Mouse (Mus musculus) MEL (cell line): ENCODE measurements at regions not wholly inside any gene's neighbourhood (a gene's known extent, or its start where the extent isn't known, plus 50 kb on each side); places are given as distances from the start of the nearest gene placed in this dataset.

Source experiments
- DNase-seq: peaks from one replicate; pipeline ENCODE4 v3.0.0; 2011; ENCODE audit warnings: low read depth, low spot score
- H3K27ac ChIP-seq: 2 replicates; pipeline ENCODE4 v1.5.1; 2012; ENCODE audit warnings: low read depth, mild to moderate bottlenecking, control low read depth, low read length, moderate library complexity; ENCODE audit not compliant: control insufficient read depth
- H3K27me3 ChIP-seq, 2 experiments: fragments of 150-350 bp in 1 of 2; sonication (generic) in 1 of 2; 2 replicates each; pipeline ENCODE4 v1.6.1; 2012; ENCODE audit warnings: low read length in 2 of 2, mild to moderate bottlenecking in 2 of 2, improper control_type of control experiment in 1 of 2, moderate library complexity in 1 of 2; ENCODE audit not compliant: insufficient read depth in 2 of 2, control insufficient read depth in 1 of 2
- H3K36me3 ChIP-seq, 2 experiments: 2 replicates each; pipeline ENCODE4 v1.6.1; 2012 to 2014; ENCODE audit warnings: low read length in 2 of 2, improper control_type of control experiment in 1 of 2, inconsistent platforms in 1 of 2, mild to moderate bottlenecking in 1 of 2; ENCODE audit not compliant: insufficient read depth in 2 of 2, control insufficient read depth in 1 of 2
- H3K4me1 ChIP-seq, 2 experiments: fragments of 150-350 bp in 1 of 2; sonication (generic) in 1 of 2; 2 replicates each; pipeline ENCODE4 v1.6.1; 2012; ENCODE audit warnings: low read length in 2 of 2, improper control_type of control experiment in 1 of 2, mild to moderate bottlenecking in 1 of 2; ENCODE audit not compliant: insufficient read depth in 2 of 2, control insufficient read depth in 1 of 2
- H3K4me3 ChIP-seq, 2 experiments: fragments of 150-350 bp in 1 of 2; sonication (generic) in 1 of 2; 2 replicates each; pipeline ENCODE4 v1.5.1; 2012; ENCODE audit warnings: low read depth in 2 of 2, low read length in 2 of 2, mild to moderate bottlenecking in 2 of 2, moderate library complexity in 2 of 2, control low read depth in 1 of 2, improper control_type of control experiment in 1 of 2; ENCODE audit not compliant: control insufficient read depth in 1 of 2, insufficient read depth in 1 of 2
- H3K79me2 ChIP-seq: 2 replicates; pipeline ENCODE4 v1.6.1; 2012; ENCODE audit warnings: mild to moderate bottlenecking, low read length, moderate library complexity; ENCODE audit not compliant: control insufficient read depth, poor library complexity, insufficient read depth
- H3K9ac ChIP-seq: 2 replicates; pipeline ENCODE4 v1.6.1; 2012; ENCODE audit warnings: low read depth, mild to moderate bottlenecking, control low read depth, low read length, moderate library complexity; ENCODE audit not compliant: control insufficient read depth, poor library complexity, severe bottlenecking
- H3K9me3 ChIP-seq: fragments of 150-350 bp; sonication (generic); replicated peaks from 2 replicates; pipeline ENCODE4 v1.6.1; 2012; ENCODE audit warnings: mild to moderate bottlenecking, low read length, improper control_type of control experiment, moderate library complexity; ENCODE audit not compliant: insufficient read depth
- E2F4 ChIP-seq: IDR thresholded peaks from 2 replicates; pipeline ENCODE4 v1.6.1; 2011; ENCODE audit warnings: low read depth, low read length, improper control_type of control experiment, borderline replicate concordance
- EP300 ChIP-seq, 2 experiments: IDR thresholded peaks; 2 replicates each; pipeline ENCODE4 v1.6.1; 2011; ENCODE audit warnings: improper control_type of control experiment in 2 of 2, low read length in 2 of 2, low read depth in 1 of 2, mild to moderate bottlenecking in 1 of 2
- ETS1 ChIP-seq: IDR thresholded peaks from 2 replicates; pipeline ENCODE4 v1.6.1; 2012; ENCODE audit warnings: low read depth, mild to moderate bottlenecking, inconsistent platforms, low read length, improper control_type of control experiment, moderate library complexity
- GATA1 ChIP-seq: IDR thresholded peaks from 2 replicates; pipeline ENCODE4 v1.6.1; 2011; ENCODE audit warnings: low read depth, low read length, improper control_type of control experiment
- JUND ChIP-seq: IDR thresholded peaks from 2 replicates; pipeline ENCODE4 v1.6.1; 2011; ENCODE audit warnings: low read depth, mild to moderate bottlenecking, improper control_type of control experiment, low read length
- KAT2A ChIP-seq: conservative IDR thresholded peaks from 2 replicates; pipeline ENCODE4 v1.6.1; 2012; ENCODE audit warnings: low read depth, low read length, improper control_type of control experiment, inconsistent platforms
- MYB ChIP-seq: IDR thresholded peaks from 2 replicates; pipeline ENCODE4 v1.6.1; 2011; ENCODE audit warnings: mild to moderate bottlenecking, low read depth, low read length, improper control_type of control experiment
- MYC ChIP-seq: IDR thresholded peaks from 2 replicates; pipeline ENCODE4 v1.6.1; 2011; ENCODE audit warnings: low read depth, mild to moderate bottlenecking, low read length, improper control_type of control experiment, moderate library complexity
- NELFE ChIP-seq: IDR thresholded peaks from 2 replicates; pipeline ENCODE4 v1.6.1; 2011; ENCODE audit warnings: low read depth, low read length, improper control_type of control experiment
- POLR2A ChIP-seq, 2 experiments: IDR thresholded peaks; 2 replicates each; pipeline ENCODE4 v1.6.1; 2011 to 2012; ENCODE audit warnings: low read length in 2 of 2, mild to moderate bottlenecking in 2 of 2, control low read depth in 1 of 2, improper control_type of control experiment in 1 of 2, low read depth in 1 of 2, moderate library complexity in 1 of 2; ENCODE audit not compliant: control insufficient read depth in 1 of 2, insufficient read depth in 1 of 2, poor library complexity in 1 of 2
- POLR2AphosphoS2 ChIP-seq: IDR thresholded peaks from 2 replicates; pipeline ENCODE4 v1.6.1; 2011; ENCODE audit warnings: low read length, improper control_type of control experiment
- POLR2AphosphoS5 ChIP-seq: IDR thresholded peaks from 2 replicates; pipeline ENCODE4 v1.6.1; 2012; ENCODE audit warnings: low read depth, borderline replicate concordance, mild to moderate bottlenecking, inconsistent platforms, low read length, moderate library complexity, mixed read lengths
- TAL1 ChIP-seq: IDR thresholded peaks from 2 replicates; pipeline ENCODE4 v1.6.1; 2012; ENCODE audit warnings: mild to moderate bottlenecking, inconsistent platforms, low read length, moderate library complexity, mixed read lengths
- TBP ChIP-seq: IDR thresholded peaks from 2 replicates; pipeline ENCODE4 v1.8.0; 2011; ENCODE audit warnings: low read depth, low read length, improper control_type of control experiment
- TCF12 ChIP-seq: IDR thresholded peaks from 2 replicates; pipeline ENCODE4 v1.6.1; 2014; ENCODE audit warnings: low read depth, mild to moderate bottlenecking, inconsistent platforms, low read length, improper control_type of control experiment, moderate library complexity
- USF1 ChIP-seq: IDR thresholded peaks from 2 replicates; pipeline ENCODE4 v1.6.1; 2014; ENCODE audit warnings: low read depth, mild to moderate bottlenecking, inconsistent platforms, low read length, improper control_type of control experiment, moderate library complexity
- USF2 ChIP-seq, 2 experiments: IDR thresholded peaks; 2 replicates each; pipeline ENCODE4 v1.6.1; 2011 to 2012; ENCODE audit warnings: improper control_type of control experiment in 2 of 2, low read length in 2 of 2, borderline replicate concordance in 1 of 2, inconsistent platforms in 1 of 2, low read depth in 1 of 2, mild to moderate bottlenecking in 1 of 2; ENCODE audit not compliant: insufficient read depth in 1 of 2
- ZC3H11A ChIP-seq: IDR thresholded peaks from 2 replicates; pipeline ENCODE4 v1.6.1; 2012; ENCODE audit warnings: low read depth, mild to moderate bottlenecking, inconsistent platforms, low read length, improper control_type of control experiment

- Histone ChIP-seq H3K36me3 (no peaks in the 10 kb centered on the region), H3K27me3 (no peaks in the 10 kb centered on the region; a peak in 2 of 4 replicates), H3K4me3 (no peak overlapping the region), H3K27ac (no peak overlapping the region), H3K9me3 (no peaks in the 10 kb centered on the region), H3K9ac (no peak overlapping the region), H3K79me2 (no peaks in the 10 kb centered on the region), H3K4me1 (no peaks in the 10 kb centered on the region)
- TF ChIP-seq NELFE (no peak), TBP (no peak), USF1 (no peak)
- no peak for DNase-seq
Measured at GRCm38 (mm10) chr13:30048260-30048859, 62.5 kb upstream of the E2f3 start.

GRCm38 (mm10) chr13:30046504-30047169, 60.8 kb upstream of the E2f3 start:
- no peaks in the 10 kb centered on the region; a peak in 2 of 4 replicates for H3K27me3 ChIP-seq
- H3K27ac ChIP-seq: no peak overlapping the region
- H3K4me1 ChIP-seq: no peaks in the 10 kb centered on the region
- H3K9ac ChIP-seq: no peak overlapping the region
- TF ChIP-seq MYB (no peak), USF2 (IDR thresholded peaks at IDR 0.05; ENCODE audit: borderline replicate concordance in 1 of 2, insufficient read depth in 1 of 2, low read depth in 1 of 2, low read length in 2 of 2) (no peak), JUND (no peak), E2F4 (no peak), TCF12 (no peak), MYC (no peak), POLR2AphosphoS5 (no peak), ZC3H11A (no peak), POLR2A (IDR thresholded peaks at IDR 0.05; ENCODE audit: control insufficient read depth in 1 of 2, insufficient read depth in 1 of 2, low read depth in 1 of 2, low read length in 2 of 2, poor library complexity in 1 of 2) (no peak), NELFE (no peak), POLR2AphosphoS2 (no peak), ETS1 (no peak), KAT2A (no peak), GATA1 (no peak), TAL1 (no peak), EP300 (IDR thresholded peaks at IDR 0.05; ENCODE audit: low read depth in 1 of 2, low read length in 2 of 2) (no peak)
- H3K4me3 ChIP-seq: no peak overlapping the region
- H3K9me3 ChIP-seq: no peaks in the 10 kb centered on the region
- DNase-seq: no peak
- H3K36me3 ChIP-seq: no peaks in the 10 kb centered on the region
- no peaks in the 10 kb centered on the region for H3K79me2 ChIP-seq
